Mouse (Mus musculus): ENCODE measurements around the gene Cnnm3.

- TF ChIP-seq POLR2A (IDR thresholded peaks at IDR 0.05; ENCODE audit: insufficient read length, low read depth) (peak; percentile 54), MYOG (IDR thresholded peaks at IDR 0.05; ENCODE audit: control insufficient read depth in 1 of 3, insufficient read depth in 1 of 3, insufficient read length in 2 of 3, low read depth in 2 of 3) (peak in 1 of 3 experiments; percentile 37), REST (IDR thresholded peaks at IDR 0.05; ENCODE audit: insufficient read depth, insufficient read length) (no peak), MAX (IDR thresholded peaks at IDR 0.05; ENCODE audit: low read depth) (no peak), CEBPB (IDR thresholded peaks at IDR 0.05; ENCODE audit: insufficient read depth, poor library complexity, severe bottlenecking) (no peak), MYOD1 (IDR thresholded peaks at IDR 0.05; ENCODE audit: control insufficient read depth in 1 of 3, insufficient read length in 2 of 3, low read depth in 2 of 3) (no peak), USF1 (IDR thresholded peaks at IDR 0.05; ENCODE audit: low read depth) (no peak), POLR2AphosphoS2 (IDR thresholded peaks at IDR 0.05; ENCODE audit: insufficient read length, low read depth) (peak; percentile 53), TCF12 (IDR thresholded peaks at IDR 0.05; ENCODE audit: insufficient read depth, poor library complexity, severe bottlenecking) (no peak), TCF3 (IDR thresholded peaks at IDR 0.05; ENCODE audit: insufficient read length, low read depth) (no peak)
These were observed 46.6 kb downstream of the Cnnm3 start, which contains the start of gene Sema4c for GRCm38 (mm10) chr1:36558031-36558993.

All from myocyte (in vitro differentiated cells).